Mouse (Mus musculus) embryonic fibroblast, embryonic 13.5 days (primary cell): ENCODE measurements at regions not wholly inside any gene's neighbourhood (a gene's known extent, or its start where the extent isn't known, plus 50 kb on each side); places are given as distances from the start of the nearest gene placed in this dataset.
"Not testable (repeated sequence)": the region's sequence is repeated elsewhere in the genome, so short reads cannot be mapped to it uniquely, and the experiment has no call there.

Source experiments
- H3K27ac ChIP-seq: 2 replicates; pipeline ENCODE4 v1.5.1; 2012; ENCODE audit warnings: low read length, control low read depth, inconsistent platforms; ENCODE audit not compliant: insufficient read depth
- H3K4me1 ChIP-seq: 2 replicates; pipeline ENCODE4 v1.6.1; 2011; ENCODE audit warnings: low read length; ENCODE audit not compliant: control insufficient read depth, insufficient read depth
- H3K4me3 ChIP-seq: 2 replicates; pipeline ENCODE4 v1.5.1; 2011; ENCODE audit warnings: mild to moderate bottlenecking, control low read depth, low read length; ENCODE audit not compliant: insufficient read depth
- CTCF ChIP-seq: IDR thresholded peaks from 2 replicates; pipeline ENCODE4 v1.5.1; 2011; ENCODE audit warnings: mild to moderate bottlenecking, control low read depth, low read length, moderate library complexity, borderline replicate concordance; ENCODE audit not compliant: insufficient read depth
- POLR2A ChIP-seq: IDR thresholded peaks from 2 replicates; pipeline ENCODE4 v1.6.1; 2011; ENCODE audit warnings: low read depth, mild to moderate bottlenecking, control low read depth, low read length, moderate library complexity

DNA sequence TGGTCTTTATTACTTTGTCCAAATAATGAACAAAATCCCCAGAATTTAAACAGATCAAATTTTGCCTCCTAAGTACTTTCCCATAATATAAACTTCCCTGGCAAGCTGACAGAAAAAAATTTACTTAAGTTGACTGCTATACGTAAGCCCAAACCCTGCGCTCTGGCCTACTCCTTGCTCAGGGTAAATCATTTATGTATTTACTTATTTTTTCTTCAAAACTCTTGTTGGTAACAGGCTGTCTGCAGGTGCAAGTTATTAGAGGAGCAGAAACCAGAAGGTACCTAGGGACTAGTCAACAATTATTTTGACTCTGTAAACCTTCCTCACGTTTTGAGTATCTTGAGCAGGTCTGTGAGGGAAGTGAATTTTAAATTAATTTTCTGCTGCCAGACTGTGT lies 2615.7 kb downstream of the Poteg start:
- Histone ChIP-seq H3K4me1 (no peaks in the 10 kb centered on the region), H3K4me3 (no peak overlapping the region), H3K27ac (no peak overlapping the region)
- TF ChIP-seq CTCF: no peak
- TF ChIP-seq POLR2A: no peak

DNA sequence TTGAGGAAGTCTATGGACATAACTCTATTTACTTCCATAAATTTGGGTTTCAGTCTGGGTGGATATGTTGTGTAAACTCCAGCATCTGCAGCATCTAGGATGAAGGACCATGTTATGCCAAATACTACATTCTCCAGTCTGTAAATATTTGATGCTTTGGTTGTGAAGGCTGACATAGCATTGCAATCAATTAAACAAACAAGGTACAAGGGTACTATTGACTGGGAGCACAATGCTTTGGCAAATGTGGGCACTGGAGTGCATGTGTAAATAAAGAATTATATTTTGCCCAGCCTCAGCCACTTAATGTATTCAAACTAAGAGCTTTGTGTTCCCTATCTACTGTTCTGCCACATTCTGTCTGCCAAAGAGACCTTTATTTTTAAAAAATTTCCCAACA lies 2630.3 kb downstream of the Poteg start:
- H3K4me3 ChIP-seq: no peak overlapping the region
- no peak overlapping the region for H3K27ac ChIP-seq
- TF ChIP-seq CTCF (no peak), POLR2A (no peak)
- H3K4me1 ChIP-seq: no peaks in the 10 kb centered on the region

DNA sequence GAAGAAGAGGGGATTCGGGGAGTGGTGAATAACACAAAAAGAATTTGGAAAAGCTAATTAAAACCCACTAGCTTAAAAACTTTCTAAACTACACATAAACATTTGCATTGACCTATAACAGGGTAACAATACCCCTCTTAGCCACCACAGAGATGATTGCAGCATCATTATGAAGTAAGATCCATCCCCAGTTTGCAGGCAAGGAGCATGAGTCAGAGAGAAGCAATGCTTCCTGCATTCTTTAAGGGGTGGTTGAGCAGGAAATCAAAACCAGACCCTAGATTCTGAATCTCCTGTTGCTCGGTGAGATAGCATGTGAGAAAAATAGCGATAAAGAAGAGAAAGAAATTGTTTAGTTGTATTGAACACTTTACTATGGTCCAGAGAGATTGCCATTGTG lies 2680.3 kb downstream of the Poteg start:
- peaks cover 3% of the 10 kb centered on the region; the same call in 1 of the 2 replicates for H3K4me1 ChIP-seq
- H3K4me3 ChIP-seq: no peak overlapping the region
- peak overlapping the region; percentile 65; the same call in 1 of the 2 replicates for H3K27ac ChIP-seq
- TF ChIP-seq POLR2A (no peak), CTCF (no peak)

DNA sequence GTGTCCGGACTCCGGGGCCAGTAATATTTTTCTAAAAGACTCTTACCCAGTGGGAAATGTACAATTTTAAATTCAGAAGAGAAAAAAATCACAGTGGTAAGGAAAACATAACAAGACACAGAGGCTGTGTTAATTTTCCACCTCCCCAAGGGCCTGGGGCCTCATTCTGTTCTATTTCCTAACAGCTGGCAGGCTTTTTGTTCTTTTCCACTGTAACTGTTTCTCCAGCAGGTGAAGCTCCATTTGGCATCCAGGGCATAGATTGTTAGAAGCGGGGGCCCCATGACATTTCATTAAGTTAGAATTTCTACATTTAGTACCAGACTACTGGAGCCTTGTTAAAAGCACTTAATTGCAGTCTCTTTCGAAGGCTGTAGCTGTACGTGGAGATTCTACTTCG lies 2687.5 kb downstream of the Poteg start:
- no peak for TF ChIP-seq POLR2A
- no peak for TF ChIP-seq CTCF
- no peak overlapping the region for H3K4me3 ChIP-seq
- H3K27ac ChIP-seq: no peak overlapping the region
- no peaks in the 10 kb centered on the region for H3K4me1 ChIP-seq

DNA sequence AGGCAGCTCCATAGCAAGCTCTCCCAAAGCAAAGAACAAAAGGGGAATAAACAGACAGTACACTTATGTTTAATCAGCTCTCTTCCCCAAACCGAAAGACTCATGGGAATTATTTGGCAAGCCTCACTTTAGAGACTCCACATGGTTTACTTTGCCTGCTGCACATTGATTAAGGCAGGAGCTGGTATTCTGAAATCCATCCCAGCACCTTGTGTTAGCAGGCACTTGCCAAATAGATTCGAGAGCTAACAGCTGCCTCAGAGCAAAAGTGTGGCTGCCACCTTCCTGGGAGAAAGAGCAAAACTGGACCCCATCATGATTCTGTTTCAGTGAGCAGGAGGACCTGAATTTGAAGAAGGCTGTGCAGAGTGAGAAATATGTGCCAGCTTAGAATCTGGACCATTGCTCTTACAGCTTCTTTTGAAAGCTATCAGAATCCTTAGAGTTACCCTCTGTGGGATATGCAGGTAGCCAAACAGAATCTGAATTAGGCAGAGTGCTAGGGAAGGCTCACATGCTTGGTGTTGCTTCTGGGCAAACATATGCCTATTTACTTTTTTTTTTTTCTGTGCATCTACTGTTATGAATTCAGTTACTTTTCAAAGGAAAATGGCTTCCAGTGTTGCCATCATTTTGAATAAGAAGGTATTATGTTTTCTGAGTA lies 2703.8 kb downstream of the Poteg start:
- Histone ChIP-seq H3K4me3 (no peak overlapping the region), H3K4me1 (no peaks in the 10 kb centered on the region), H3K27ac (no peak overlapping the region)
- TF ChIP-seq POLR2A: no peak
- TF ChIP-seq CTCF: no peak

DNA sequence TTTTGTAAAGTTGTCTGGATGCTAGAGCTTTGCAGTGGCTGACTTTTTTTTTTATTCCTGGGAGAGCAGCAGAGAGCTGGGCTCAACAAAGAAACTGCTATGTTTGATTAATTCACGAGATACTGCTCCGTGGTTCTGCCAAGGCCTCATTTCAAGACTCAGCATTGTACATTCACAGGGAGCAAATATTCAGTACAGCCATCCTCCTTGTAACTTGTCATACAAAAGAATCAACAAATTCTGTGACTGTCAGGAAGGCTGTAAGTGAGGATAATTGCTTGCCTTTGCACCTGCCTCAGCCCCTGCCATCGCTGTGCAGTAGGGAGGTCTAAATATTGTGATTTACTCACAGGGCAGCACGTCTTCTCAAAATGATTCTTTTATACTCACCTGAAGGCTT lies 2705.5 kb downstream of the Poteg start:
- Histone ChIP-seq H3K4me1 (no peaks in the 10 kb centered on the region), H3K27ac (no peak overlapping the region), H3K4me3 (no peak overlapping the region)
- TF ChIP-seq CTCF: no peak

DNA sequence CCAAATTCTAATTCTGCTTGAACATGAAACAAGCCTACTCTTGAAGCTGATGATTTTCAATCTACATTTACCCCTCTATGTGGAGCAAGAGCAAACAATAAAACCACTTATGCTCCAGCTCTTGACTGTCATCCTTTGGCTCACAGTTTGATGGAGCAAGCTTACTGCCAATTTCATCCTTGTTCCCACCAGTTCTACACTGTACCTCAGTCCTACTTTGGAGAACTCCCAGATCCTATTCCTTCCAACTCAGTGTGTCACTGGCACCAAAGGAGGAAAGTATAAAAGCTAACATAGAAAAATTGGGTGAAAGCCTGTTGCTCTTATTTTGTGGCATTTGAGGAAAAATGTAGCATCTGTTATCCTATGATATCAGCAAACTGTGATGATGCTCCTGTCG lies 2724.4 kb downstream of the Poteg start:
- TF ChIP-seq POLR2A: no peak
- TF ChIP-seq CTCF: no peak
- Histone ChIP-seq H3K4me3 (no peak overlapping the region), H3K27ac (no peak overlapping the region), H3K4me1 (no peaks in the 10 kb centered on the region)

DNA sequence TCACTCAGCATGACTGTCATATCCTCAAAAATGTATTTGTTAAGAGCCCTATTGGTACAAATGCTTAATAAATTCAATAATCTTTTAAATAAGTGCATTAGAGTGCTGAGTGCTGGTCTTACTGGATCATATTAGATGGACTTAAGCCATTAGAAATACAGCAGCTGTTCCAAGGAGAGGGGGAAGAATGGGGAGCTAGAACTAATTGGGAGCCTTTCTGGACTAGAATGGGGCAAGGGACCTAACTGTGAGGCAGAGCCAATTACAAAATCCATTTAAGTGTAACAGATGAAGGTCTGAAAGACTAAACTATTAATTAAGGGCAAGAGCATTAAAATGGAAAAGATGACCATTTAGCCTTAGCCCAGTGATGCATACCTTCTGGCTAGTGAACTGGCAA lies 2755.3 kb downstream of the Poteg start:
- H3K4me3 ChIP-seq, H3K27ac ChIP-seq, H3K4me1 ChIP-seq: not testable (repeated sequence)

DNA sequence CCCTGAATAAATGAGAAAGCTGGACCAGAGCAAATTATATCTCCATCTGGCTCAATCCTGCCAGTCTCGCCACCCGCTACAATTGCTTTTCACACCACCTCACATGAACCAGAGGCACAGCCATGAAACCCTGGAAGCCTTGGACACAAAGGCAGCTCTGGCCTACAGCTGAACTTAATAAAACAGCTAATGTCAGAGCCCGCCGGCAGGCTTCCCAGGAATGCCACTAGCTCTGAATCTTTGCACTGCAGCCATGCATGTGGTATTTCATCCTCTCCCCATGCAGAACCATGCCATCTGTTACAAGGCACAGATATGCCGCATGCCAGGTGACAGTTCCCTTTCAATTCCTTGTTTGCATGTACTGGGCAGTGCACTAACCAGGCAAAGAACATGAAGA lies 2779.9 kb downstream of the Poteg start:
- H3K4me1 ChIP-seq: no peaks in the 10 kb centered on the region
- TF ChIP-seq POLR2A (no peak), CTCF (no peak)
- H3K4me3 ChIP-seq: no peak overlapping the region
- no peak overlapping the region for H3K27ac ChIP-seq

DNA sequence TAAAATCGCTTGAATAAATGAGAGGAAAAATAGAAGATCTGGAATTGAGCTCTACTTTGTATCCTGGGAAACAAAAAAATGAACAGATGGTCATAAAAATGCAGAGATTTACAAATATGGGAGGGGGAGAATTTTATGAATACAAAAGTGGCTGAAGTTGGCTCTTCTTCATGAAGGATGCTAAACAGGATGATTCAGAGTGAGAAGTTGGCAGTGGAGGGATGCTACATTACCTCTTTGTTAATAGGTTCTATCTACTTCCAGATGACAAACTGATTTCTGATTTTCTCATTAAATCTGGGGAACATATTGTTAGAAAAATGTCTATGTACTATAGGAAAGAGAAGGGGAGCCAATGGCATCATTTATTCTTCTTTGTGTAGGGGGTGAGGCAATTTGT lies 2785.8 kb downstream of the Poteg start:
- Histone ChIP-seq H3K4me3 (no peak overlapping the region), H3K27ac (no peak overlapping the region), H3K4me1 (no peaks in the 10 kb centered on the region; the same call in 1 of the 2 replicates)
- TF ChIP-seq CTCF (no peak), POLR2A (no peak)

DNA sequence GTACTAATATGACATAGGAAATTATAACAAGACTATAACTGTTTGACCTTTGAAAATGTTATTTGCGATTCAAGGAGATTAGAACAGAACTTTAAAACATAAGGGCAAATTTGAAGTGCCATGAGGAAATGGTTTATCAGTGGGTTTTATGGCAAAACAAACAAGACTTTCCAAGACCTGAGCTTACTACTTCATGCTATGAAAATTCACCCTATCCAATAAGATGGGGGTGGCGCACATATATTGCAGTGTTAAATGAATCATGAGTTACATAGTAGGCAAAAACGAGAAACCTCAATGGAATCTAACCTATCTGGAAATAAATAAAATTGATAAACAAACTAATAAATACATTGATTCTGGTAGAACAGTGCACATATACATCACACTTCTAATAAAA lies 2804.3 kb downstream of the Poteg start:
- TF ChIP-seq POLR2A (no peak), CTCF (no peak)
- no peak overlapping the region for H3K27ac ChIP-seq
- no peaks in the 10 kb centered on the region for H3K4me1 ChIP-seq
- no peak overlapping the region for H3K4me3 ChIP-seq
